Mouse (Mus musculus) forebrain, embryonic 11.5 days (tissue): ENCODE results near the gene Tmem136. TPM values are rescaled to one million over a fixed set of nuclear protein-coding genes. Genes with fewer than 3 reads are reported as not detected.
A peak's percentile ranks its signal among the peaks of the same experiment; 100 is the strongest.
"Not testable (repeated sequence)": the region's sequence is repeated elsewhere in the genome, so short reads cannot be mapped to it uniquely, and the experiment has no call there.

ENCODE experiments used
- ATAC-seq: fragments of 200-750 bp; cut with Nextera tagmentation; replicated peaks from 2 replicates; pipeline ENCODE4 v1.8.0; 2017; ENCODE audit warnings: moderate TSS enrichment; ENCODE audit not compliant: low FRiP score
- DNase-seq: peaks from one replicate; pipeline ENCODE4 v3.0.0-alpha.2; 2017; ENCODE audit warnings: low spot score
- H3K27ac ChIP-seq: fragments of 300-500 bp; sonication (generic); 2 replicates; pipeline ENCODE4 v1.5.1; 2014; ENCODE audit warnings: low read depth, low read length
- H3K27me3 ChIP-seq: fragments of 300-500 bp; sonication (generic); 2 replicates; pipeline ENCODE4 v1.6.1; 2014; ENCODE audit warnings: mild to moderate bottlenecking, low read length, mixed read lengths; ENCODE audit not compliant: control insufficient read depth, insufficient read depth
- H3K36me3 ChIP-seq: fragments of 300-500 bp; sonication (generic); 2 replicates; pipeline ENCODE4 v1.6.1; 2014; ENCODE audit warnings: mild to moderate bottlenecking, low read length, moderate library complexity, mixed read lengths; ENCODE audit not compliant: control insufficient read depth, insufficient read depth
- H3K4me1 ChIP-seq: fragments of 300-500 bp; sonication (generic); replicated peaks from 2 replicates; pipeline ENCODE4 v1.6.1; 2014; ENCODE audit warnings: low read length, mixed read lengths; ENCODE audit not compliant: control insufficient read depth, insufficient read depth
- H3K4me2 ChIP-seq: fragments of 300-500 bp; sonication (generic); 2 replicates; pipeline ENCODE4 v1.6.1; 2014; ENCODE audit warnings: low read depth, mild to moderate bottlenecking, low read length, moderate library complexity, mixed read lengths; ENCODE audit not compliant: severe bottlenecking
- H3K4me3 ChIP-seq: fragments of 300-500 bp; sonication (generic); 2 replicates; pipeline ENCODE4 v1.5.1; 2014; ENCODE audit warnings: low read depth, low read length
- H3K9ac ChIP-seq: fragments of 300-500 bp; sonication (generic); 2 replicates; pipeline ENCODE4 v1.6.1; 2014; ENCODE audit warnings: low read length
- H3K9me3 ChIP-seq: fragments of 300-500 bp; sonication (generic); 2 replicates; pipeline ENCODE4 v1.6.1; 2016; ENCODE audit warnings: low read length, mixed read lengths; ENCODE audit not compliant: control insufficient read depth
- WGBS: fragments of 180-500 bp; shearing (Covaris S2); extraction: QIAGEN DNeasy Blood & Tissue Kit; methylation state at CpG from one replicate; pipeline ENCODE4 v1.1.7; 2014; 5-methylcytosine and 5-hydroxymethylcytosine counted together
- polyA plus RNA-seq: library from polyadenylated mRNA; unstranded; fragments of >200 nt; fragmentation: Nextera tagmentation; extraction: Ambion mirVana; gene quantifications from 2 replicates; pipeline ENCODE4 v1.2.1, GENCODE M21; 2014

Tmem136 gene
- polyA plus RNA-seq, 1 experiment from 2014 or later, result 13.5 TPM

GRCm38 (mm10) chr9:43141839-43142238, 25.5 kb upstream of the Tmem136 start:
- Histone ChIP-seq H3K9ac (no peak overlapping the region), H3K36me3 (no peaks in the 10 kb centered on the region), H3K4me2 (no peak overlapping the region), H3K27me3 (no peaks in the 10 kb centered on the region), H3K4me1 (no peaks in the 10 kb centered on the region), H3K4me3 (no peak overlapping the region), H3K27ac (no peak overlapping the region), H3K9me3 (no peaks in the 10 kb centered on the region)
- no peak for ATAC-seq
- DNase-seq, result peak; percentile 76
- 6% methylated on average over 4 of the region's 4 CpGs for WGBS

GRCm38 (mm10) chr9:43133525-43133924, 17.2 kb upstream of the Tmem136 start:
- ATAC-seq, result no peak
- no peak overlapping the region for H3K4me3 ChIP-seq
- no peaks in the 10 kb centered on the region for H3K9me3 ChIP-seq
- 87% methylated on average over 3 of the region's 3 CpGs for WGBS
- no peak overlapping the region for H3K9ac ChIP-seq
- DNase-seq, result no peak
- H3K36me3 ChIP-seq, result no peaks in the 10 kb centered on the region
- no peaks in the 10 kb centered on the region for H3K27me3 ChIP-seq
- H3K4me1 ChIP-seq, result no peaks in the 10 kb centered on the region
- no peak overlapping the region for H3K4me2 ChIP-seq
- no peak overlapping the region for H3K27ac ChIP-seq

GRCm38 (mm10) chr9:43132380-43132779, 16.0 kb upstream of the Tmem136 start:
- no peaks in the 10 kb centered on the region for H3K9me3 ChIP-seq
- no peaks in the 10 kb centered on the region for H3K4me1 ChIP-seq
- no peak overlapping the region for H3K4me3 ChIP-seq
- no peak for ATAC-seq
- DNase-seq, result no peak
- H3K36me3 ChIP-seq, result no peaks in the 10 kb centered on the region
- H3K27me3 ChIP-seq, result no peaks in the 10 kb centered on the region
- 27% methylated on average over 4 of the region's 4 CpGs for WGBS
- H3K4me2 ChIP-seq, result no peak overlapping the region
- H3K27ac ChIP-seq, result no peak overlapping the region
- H3K9ac ChIP-seq, result no peak overlapping the region

- 69% methylated on average over 5 of the region's 5 CpGs for WGBS
- Histone ChIP-seq H3K4me1 (no peaks in the 10 kb centered on the region), H3K9ac (no peak overlapping the region), H3K27ac (no peak overlapping the region), H3K27me3 (no peaks in the 10 kb centered on the region), H3K36me3 (no peaks in the 10 kb centered on the region), H3K9me3 (no peaks in the 10 kb centered on the region), H3K4me3 (no peak overlapping the region), H3K4me2 (no peak overlapping the region)
- DNase-seq, result no peak
- ATAC-seq, result no peak
These were observed 15.6 kb upstream of the Tmem136 start for GRCm38 (mm10) chr9:43131940-43132339.

GRCm38 (mm10) chr9:43130684-43131083, 14.3 kb upstream of the Tmem136 start:
- no peak overlapping the region for H3K27ac ChIP-seq
- H3K36me3 ChIP-seq, result no peaks in the 10 kb centered on the region
- 95% methylated on average over 2 of the region's 2 CpGs for WGBS

GRCm38 (mm10) chr9:43127101-43127787, 10.9 kb upstream of the Tmem136 start:
- Histone ChIP-seq H3K4me1 (no peaks in the 10 kb centered on the region), H3K9ac (no peak overlapping the region), H3K4me2 (no peak overlapping the region), H3K27me3 (no peaks in the 10 kb centered on the region), H3K36me3 (no peaks in the 10 kb centered on the region), H3K9me3 (no peaks in the 10 kb centered on the region), H3K27ac (no peak overlapping the region), H3K4me3 (no peak overlapping the region)
- 73% methylated on average over 10 of the region's 10 CpGs for WGBS
- ATAC-seq, result no peak
- DNase-seq, result no peak

More at GRCm38 (mm10) chr9:43130684-43131083, 14.3 kb upstream of the Tmem136 start:
- ATAC-seq, result no peak
- Histone ChIP-seq H3K9ac (no peak overlapping the region), H3K27me3 (no peaks in the 10 kb centered on the region), H3K9me3 (no peaks in the 10 kb centered on the region), H3K4me3 (no peak overlapping the region), H3K4me2 (no peak overlapping the region), H3K4me1 (no peaks in the 10 kb centered on the region)
- no peak for DNase-seq

GRCm38 (mm10) chr9:43122379-43122778, 6.0 kb upstream of the Tmem136 start:
- no peaks in the 10 kb centered on the region for H3K4me1 ChIP-seq
- no peak for DNase-seq
- H3K9ac ChIP-seq, result no peak overlapping the region
- ATAC-seq, result no peak
- WGBS, result 41% methylated on average over 1 of the region's 1 CpGs
- H3K27ac ChIP-seq, result no peak overlapping the region
- H3K9me3 ChIP-seq, result no peaks in the 10 kb centered on the region
- H3K36me3 ChIP-seq, result no peaks in the 10 kb centered on the region
- H3K4me3 ChIP-seq, result no peak overlapping the region
- no peak overlapping the region for H3K4me2 ChIP-seq
- no peaks in the 10 kb centered on the region for H3K27me3 ChIP-seq

GRCm38 (mm10) chr9:43121948-43122347, 5.6 kb upstream of the Tmem136 start:
- not testable (repeated sequence) for ATAC-seq, H3K27me3 ChIP-seq, H3K36me3 ChIP-seq, H3K9ac ChIP-seq, H3K4me1 ChIP-seq, H3K9me3 ChIP-seq, H3K4me2 ChIP-seq, H3K4me3 ChIP-seq, DNase-seq, H3K27ac ChIP-seq
- WGBS, result 88% methylated on average over 2 of the region's 2 CpGs

GRCm38 (mm10) chr9:43116997-43117336, 597 bp upstream of the Tmem136 start:
- Histone ChIP-seq H3K36me3 (no peaks in the 10 kb centered on the region), H3K4me1 (peaks cover 6% of the 10 kb centered on the region), H3K27me3 (no peaks in the 10 kb centered on the region), H3K4me2 (peak overlapping the region; percentile 81; the same call in 1 of the 2 replicates), H3K27ac (no peak overlapping the region), H3K9me3 (no peaks in the 10 kb centered on the region), H3K4me3 (no peak overlapping the region), H3K9ac (no peak overlapping the region)
- DNase-seq, result peak; percentile 41
- no peak for ATAC-seq
- WGBS, result 83% methylated on average over 6 of the region's 6 CpGs
